Mouse (Mus musculus): ENCODE measurements around the gene Nfic. TPM values are rescaled to one million over a fixed set of nuclear protein-coding genes. Genes with fewer than 3 reads are reported as not detected.

Nfic gene
- polyA plus RNA-seq, 1 experiment from 2014 or later: 29.2 TPM

DNA sequence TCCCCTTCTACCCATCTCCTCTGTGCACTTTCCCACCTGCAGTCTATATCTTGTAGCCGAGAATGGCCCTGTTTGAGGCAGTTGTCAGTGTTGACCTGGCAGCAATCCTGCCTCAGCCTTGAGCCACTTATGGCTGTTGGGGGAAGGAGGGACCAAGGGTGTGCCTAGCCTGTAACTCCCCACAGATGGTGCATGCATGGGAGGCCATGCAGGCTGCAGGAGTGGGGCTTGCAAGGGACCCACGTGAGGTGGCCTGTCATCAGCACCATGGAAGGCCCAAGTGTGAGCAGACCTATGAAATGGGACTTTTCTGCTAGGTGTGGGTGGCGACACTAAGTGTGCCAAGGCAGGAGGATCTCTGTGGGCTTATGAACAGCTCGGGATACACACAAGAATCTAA, 90.4 kb downstream of the Nfic start:
- Histone ChIP-seq H3K9ac (ENCODE audit: low read depth, low read length) (no peak overlapping the region), H3K4me2 (replicated peaks; ENCODE audit: low read depth) (peak overlapping the region; percentile 57), H3K4me1 (replicated peaks; ENCODE audit: control insufficient read depth, insufficient read depth, low read length) (peaks cover 34% of the 10 kb centered on the region), H3K36me3 (ENCODE audit: control insufficient read depth, insufficient read depth) (peaks cover 58% of the 10 kb centered on the region), H3K4me3 (ENCODE audit: low read depth, low read length) (no peak overlapping the region), H3K27ac (ENCODE audit: low read depth, low read length) (0 out of 2 replicates have a peak overlapping the region, but pooled peaks have one; percentile 47), H3K27me3 (replicated peaks; ENCODE audit: control insufficient read depth, insufficient read depth, low read length) (no peaks in the 10 kb centered on the region), H3K9me3 (ENCODE audit: control insufficient read depth) (no peaks in the 10 kb centered on the region)
- no peak for ATAC-seq
- WGBS: 26% methylated on average over 4 of the region's 4 CpGs
- no peak for TF ChIP-seq CTCF (IDR thresholded peaks at IDR 0.05; ENCODE audit: low read depth)

- Histone ChIP-seq H3K4me3 (ENCODE audit: low read depth, low read length) (peak overlapping the region; percentile 16; the same call in 1 of the 2 replicates), H3K36me3 (ENCODE audit: control insufficient read depth, insufficient read depth) (peaks cover 54% of the 10 kb centered on the region), H3K9ac (ENCODE audit: low read depth, low read length) (no peak overlapping the region), H3K4me2 (replicated peaks; ENCODE audit: low read depth) (peak overlapping the region; percentile 57), H3K27ac (ENCODE audit: low read depth, low read length) (no peak overlapping the region), H3K9me3 (ENCODE audit: control insufficient read depth) (no peaks in the 10 kb centered on the region), H3K4me1 (replicated peaks; ENCODE audit: control insufficient read depth, insufficient read depth, low read length) (peaks cover 34% of the 10 kb centered on the region), H3K27me3 (replicated peaks; ENCODE audit: control insufficient read depth, insufficient read depth, low read length) (no peaks in the 10 kb centered on the region)
- ATAC-seq: no peak
- WGBS: 18% methylated on average over 28 of the region's 28 CpGs
- no peak for TF ChIP-seq CTCF (IDR thresholded peaks at IDR 0.05; ENCODE audit: low read depth)
These were observed 90.8 kb downstream of the Nfic start for GRCm38 (mm10) chr10:81364666-81365065.

GRCm38 (mm10) chr10:81363436-81364346, 91.7 kb downstream of the Nfic start:
- H3K36me3 ChIP-seq (ENCODE audit: control insufficient read depth, insufficient read depth): peaks cover 44% of the 10 kb centered on the region
- no peak for TF ChIP-seq CTCF (IDR thresholded peaks at IDR 0.05; ENCODE audit: low read depth)
- no peaks in the 10 kb centered on the region for H3K9me3 ChIP-seq (ENCODE audit: control insufficient read depth)
- peaks cover 35% of the 10 kb centered on the region for H3K4me1 ChIP-seq (replicated peaks; ENCODE audit: control insufficient read depth, insufficient read depth, low read length)
- no peak overlapping the region for H3K27ac ChIP-seq (ENCODE audit: low read depth, low read length)
- 23% methylated on average over 54 of the region's 54 CpGs for WGBS
- H3K4me2 ChIP-seq (replicated peaks; ENCODE audit: low read depth): peak overlapping the region; percentile 57
- H3K4me3 ChIP-seq (ENCODE audit: low read depth, low read length): peak overlapping the region; percentile 16; the same call in 1 of the 2 replicates
- no peak for ATAC-seq
- no peak overlapping the region; the same call in 1 of the 2 replicates for H3K9ac ChIP-seq (ENCODE audit: low read depth, low read length)
- H3K27me3 ChIP-seq (replicated peaks; ENCODE audit: control insufficient read depth, insufficient read depth, low read length): no peaks in the 10 kb centered on the region

- peaks cover 40% of the 10 kb centered on the region for H3K4me1 ChIP-seq (replicated peaks; ENCODE audit: control insufficient read depth, insufficient read depth, low read length)
These were observed 93.0 kb downstream of the Nfic start for GRCm38 (mm10) chr10:81362336-81362949.

GRCm38 (mm10) chr10:81360721-81361120, 94.7 kb downstream of the Nfic start:
- peaks cover 40% of the 10 kb centered on the region for H3K4me1 ChIP-seq (replicated peaks; ENCODE audit: control insufficient read depth, insufficient read depth, low read length)
- no peaks in the 10 kb centered on the region for H3K27me3 ChIP-seq (replicated peaks; ENCODE audit: control insufficient read depth, insufficient read depth, low read length)
- H3K4me3 ChIP-seq (ENCODE audit: low read depth, low read length): no peak overlapping the region
- H3K27ac ChIP-seq (ENCODE audit: low read depth, low read length): no peak overlapping the region
- no peaks in the 10 kb centered on the region for H3K9me3 ChIP-seq (ENCODE audit: control insufficient read depth)
- no peak for ATAC-seq
- H3K9ac ChIP-seq (ENCODE audit: low read depth, low read length): no peak overlapping the region
- 51% methylated on average over 8 of the region's 8 CpGs for WGBS
- H3K4me2 ChIP-seq (replicated peaks; ENCODE audit: low read depth): peak overlapping the region; percentile 95
- H3K36me3 ChIP-seq (ENCODE audit: control insufficient read depth, insufficient read depth): peaks cover 24% of the 10 kb centered on the region; the same call in 1 of the 2 replicates
- no peak for TF ChIP-seq CTCF (IDR thresholded peaks at IDR 0.05; ENCODE audit: low read depth)

More at GRCm38 (mm10) chr10:81362336-81362949, 93.0 kb downstream of the Nfic start:
- no peak for TF ChIP-seq CTCF (IDR thresholded peaks at IDR 0.05; ENCODE audit: low read depth)
- Histone ChIP-seq H3K9me3 (ENCODE audit: control insufficient read depth) (no peaks in the 10 kb centered on the region), H3K36me3 (ENCODE audit: control insufficient read depth, insufficient read depth) (peaks cover 32% of the 10 kb centered on the region), H3K4me2 (replicated peaks; ENCODE audit: low read depth) (no peak overlapping the region), H3K27me3 (replicated peaks; ENCODE audit: control insufficient read depth, insufficient read depth, low read length) (no peaks in the 10 kb centered on the region), H3K4me3 (ENCODE audit: low read depth, low read length) (no peak overlapping the region), H3K9ac (ENCODE audit: low read depth, low read length) (no peak overlapping the region), H3K27ac (ENCODE audit: low read depth, low read length) (0 out of 2 replicates have a peak overlapping the region, but pooled peaks have one; percentile 21)
- ATAC-seq: peak; percentile 3; the same call in 1 of the 2 replicates
- 47% methylated on average over 12 of the region's 12 CpGs for WGBS

DNA sequence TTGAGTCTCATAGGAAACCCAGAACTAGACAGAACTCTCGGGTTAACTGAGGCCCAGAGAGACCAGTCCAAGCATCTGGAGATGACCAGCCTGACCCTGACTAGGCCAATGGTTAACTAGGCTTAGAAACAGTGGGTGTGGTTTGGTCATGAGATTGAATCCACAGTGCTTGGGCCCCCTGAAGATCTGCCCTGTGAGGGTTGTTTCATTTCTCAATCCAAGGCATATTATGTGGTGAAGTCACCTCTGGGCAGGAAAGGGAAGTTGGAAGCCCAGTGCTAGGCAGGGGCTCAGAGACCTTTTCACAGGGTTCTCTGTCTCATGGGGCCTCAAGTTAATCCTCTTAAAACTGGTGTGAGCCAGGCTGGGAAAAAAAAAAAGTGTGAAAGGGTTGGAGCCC, 96.6 kb downstream of the Nfic start:
- ATAC-seq: peak; percentile 35
- peak overlapping the region; percentile 44 for H3K9ac ChIP-seq (ENCODE audit: low read depth, low read length)
- H3K4me1 ChIP-seq (replicated peaks; ENCODE audit: control insufficient read depth, insufficient read depth, low read length): peaks cover 21% of the 10 kb centered on the region
- H3K36me3 ChIP-seq (ENCODE audit: control insufficient read depth, insufficient read depth): peaks cover 23% of the 10 kb centered on the region; the same call in 1 of the 2 replicates
- H3K27ac ChIP-seq (ENCODE audit: low read depth, low read length): peak overlapping the region; percentile 87
- no peaks in the 10 kb centered on the region for H3K27me3 ChIP-seq (replicated peaks; ENCODE audit: control insufficient read depth, insufficient read depth, low read length)
- TF ChIP-seq CTCF (IDR thresholded peaks at IDR 0.05; ENCODE audit: low read depth): no peak
- H3K9me3 ChIP-seq (ENCODE audit: control insufficient read depth): no peaks in the 10 kb centered on the region
- peak overlapping the region; percentile 78 for H3K4me3 ChIP-seq (ENCODE audit: low read depth, low read length)
- WGBS: 47% methylated on average over 1 of the region's 1 CpGs
- H3K4me2 ChIP-seq (replicated peaks; ENCODE audit: low read depth): peak overlapping the region; percentile 95
